Mouse (Mus musculus) embryonic facial prominence, embryonic 13.5 days (tissue): Measurements from ENCODE around the gene Heg1. TPM values are rescaled to one million over a fixed set of nuclear protein-coding genes. Genes with fewer than 3 reads are reported as not detected.

Source experiments
- ATAC-seq: fragments of 200-750 bp; cut with Nextera tagmentation; 2 replicates; pipeline ENCODE4 v1.8.0; 2017; ENCODE audit warnings: low read depth; ENCODE audit not compliant: insufficient number of reproducible peaks, insufficient read depth, low FRiP score, low TSS enrichment
- H3K27ac ChIP-seq: fragments of 300-500 bp; sonication (generic); 2 replicates; pipeline ENCODE4 v1.5.1; 2015; ENCODE audit warnings: moderate library complexity, mild to moderate bottlenecking, inconsistent platforms
- H3K27me3 ChIP-seq: fragments of 300-500 bp; sonication (generic); 2 replicates; pipeline ENCODE4 v1.6.1; 2015; ENCODE audit warnings: mild to moderate bottlenecking, inconsistent platforms
- H3K36me3 ChIP-seq: fragments of 300-500 bp; sonication (generic); 2 replicates; pipeline ENCODE4 v1.6.1; 2015; ENCODE audit warnings: mild to moderate bottlenecking, inconsistent platforms
- H3K4me1 ChIP-seq: fragments of 300-500 bp; sonication (generic); 2 replicates; pipeline ENCODE4 v1.6.1; 2015; ENCODE audit warnings: inconsistent platforms
- H3K4me2 ChIP-seq: fragments of 300-500 bp; sonication (generic); 2 replicates; pipeline ENCODE4 v1.6.1; 2015; ENCODE audit warnings: moderate library complexity, mild to moderate bottlenecking, inconsistent platforms
- H3K4me3 ChIP-seq: fragments of 300-500 bp; sonication (generic); 2 replicates; pipeline ENCODE4 v1.5.1; 2015; ENCODE audit warnings: mild to moderate bottlenecking, inconsistent platforms
- H3K9ac ChIP-seq: fragments of 300-500 bp; sonication (generic); 2 replicates; pipeline ENCODE4 v1.6.1; 2015; ENCODE audit warnings: mild to moderate bottlenecking, inconsistent platforms
- H3K9me3 ChIP-seq: fragments of 300-500 bp; sonication (generic); 2 replicates; pipeline ENCODE4 v1.6.1; 2016; ENCODE audit warnings: inconsistent platforms
- WGBS: fragments of 180-500 bp; shearing (Covaris S2); methylation state at CpG from one replicate; pipeline ENCODE4 v1.1.7; 2015; ENCODE audit warnings: mixed read lengths; 5-methylcytosine and 5-hydroxymethylcytosine counted together
- polyA plus RNA-seq: library from polyadenylated mRNA; unstranded; fragments of >200 nt; fragmentation: Nextera tagmentation; extraction: Ambion mirVana; gene quantifications from 2 replicates; pipeline ENCODE4 v1.2.1, GENCODE M21; 2015

The Heg1 gene
- polyA plus RNA-seq, 1 experiment from 2014 or later, result 12.6 TPM

GRCm38 (mm10) chr16:33677901-33678300 is 6.3 kb upstream of the Heg1 start:
- peaks cover 19% of the 10 kb centered on the region for H3K4me1 ChIP-seq
- no peak overlapping the region for H3K4me3 ChIP-seq
- no peak overlapping the region for H3K27ac ChIP-seq
- H3K27me3 ChIP-seq, result no peaks in the 10 kb centered on the region
- H3K36me3 ChIP-seq, result no peaks in the 10 kb centered on the region
- H3K4me2 ChIP-seq, result no peak overlapping the region
- ATAC-seq, result no peak
- H3K9ac ChIP-seq, result no peak overlapping the region
- WGBS, result 90% methylated on average over 5 of the region's 5 CpGs
- H3K9me3 ChIP-seq, result no peaks in the 10 kb centered on the region

GRCm38 (mm10) chr16:33680271-33680670 is 3.9 kb upstream of the Heg1 start:
- Histone ChIP-seq H3K4me1 (peaks cover 26% of the 10 kb centered on the region), H3K36me3 (no peaks in the 10 kb centered on the region), H3K9me3 (no peaks in the 10 kb centered on the region), H3K9ac (no peak overlapping the region), H3K27me3 (no peaks in the 10 kb centered on the region), H3K27ac (no peak overlapping the region), H3K4me2 (no peak overlapping the region), H3K4me3 (no peak overlapping the region)
- WGBS, result 85% methylated on average over 7 of the region's 7 CpGs
- no peak for ATAC-seq

- H3K27me3 ChIP-seq, result no peaks in the 10 kb centered on the region
These were observed 3.4 kb upstream of the Heg1 start for GRCm38 (mm10) chr16:33680816-33681215.

GRCm38 (mm10) chr16:33681661-33682060 is 2.5 kb upstream of the Heg1 start:
- no peak overlapping the region for H3K27ac ChIP-seq
- no peak overlapping the region for H3K4me2 ChIP-seq
- peaks cover 36% of the 10 kb centered on the region for H3K4me1 ChIP-seq
- no peak for ATAC-seq
- H3K9ac ChIP-seq, result no peak overlapping the region
- H3K36me3 ChIP-seq, result no peaks in the 10 kb centered on the region
- no peak overlapping the region for H3K4me3 ChIP-seq
- H3K9me3 ChIP-seq, result no peaks in the 10 kb centered on the region
- no peaks in the 10 kb centered on the region for H3K27me3 ChIP-seq

More at GRCm38 (mm10) chr16:33680816-33681215, 3.4 kb upstream of the Heg1 start:
- no peak overlapping the region for H3K4me3 ChIP-seq
- no peaks in the 10 kb centered on the region for H3K36me3 ChIP-seq
- peaks cover 31% of the 10 kb centered on the region for H3K4me1 ChIP-seq
- no peak for ATAC-seq
- no peaks in the 10 kb centered on the region for H3K9me3 ChIP-seq
- H3K9ac ChIP-seq, result no peak overlapping the region
- H3K4me2 ChIP-seq, result no peak overlapping the region
- WGBS, result 47% methylated on average over 10 of the region's 10 CpGs
- no peak overlapping the region for H3K27ac ChIP-seq

- Histone ChIP-seq H3K4me3 (no peak overlapping the region), H3K4me1 (peaks cover 44% of the 10 kb centered on the region), H3K36me3 (no peaks in the 10 kb centered on the region), H3K27me3 (no peaks in the 10 kb centered on the region), H3K9ac (no peak overlapping the region), H3K27ac (no peak overlapping the region), H3K9me3 (no peaks in the 10 kb centered on the region), H3K4me2 (no peak overlapping the region)
- ATAC-seq, result no peak
- WGBS, result 68% methylated on average over 3 of the region's 3 CpGs
These were observed 1.5 kb upstream of the Heg1 start for GRCm38 (mm10) chr16:33682651-33683050.

- Histone ChIP-seq H3K9ac (peak overlapping the region; percentile 94), H3K4me1 (peaks cover 51% of the 10 kb centered on the region), H3K27me3 (no peaks in the 10 kb centered on the region), H3K4me3 (peak overlapping the region; percentile 88), H3K27ac (peak overlapping the region; percentile 69), H3K36me3 (no peaks in the 10 kb centered on the region), H3K9me3 (no peaks in the 10 kb centered on the region), H3K4me2 (peak overlapping the region; percentile 93)
- ATAC-seq, result no peak
- WGBS, result 66% methylated on average over 13 of the region's 13 CpGs
These were observed 686 bp upstream of the Heg1 start for GRCm38 (mm10) chr16:33683206-33684161.

- WGBS, result under 1% methylated on average over 46 of the region's 46 CpGs
These were observed 832 bp downstream of the Heg1 start for GRCm38 (mm10) chr16:33684703-33685701.

GRCm38 (mm10) chr16:33686056-33686455 is 1.9 kb downstream of the Heg1 start:
- Histone ChIP-seq H3K4me2 (peak overlapping the region; percentile 93), H3K27me3 (no peaks in the 10 kb centered on the region), H3K9me3 (no peaks in the 10 kb centered on the region), H3K4me3 (peak overlapping the region; percentile 88; the same call in 1 of the 2 replicates), H3K4me1 (peaks cover 43% of the 10 kb centered on the region), H3K36me3 (no peaks in the 10 kb centered on the region), H3K9ac (peak overlapping the region; percentile 94), H3K27ac (no peak overlapping the region)
- 80% methylated on average over 1 of the region's 1 CpGs for WGBS
- ATAC-seq, result no peak

More at GRCm38 (mm10) chr16:33684703-33685701, 832 bp downstream of the Heg1 start:
- ATAC-seq, result peak; percentile 70
- no peaks in the 10 kb centered on the region for H3K9me3 ChIP-seq
- peak overlapping the region; percentile 94 for H3K9ac ChIP-seq
- no peaks in the 10 kb centered on the region for H3K27me3 ChIP-seq
- H3K4me2 ChIP-seq, result peak overlapping the region; percentile 93
- H3K4me3 ChIP-seq, result peak overlapping the region; percentile 88
- H3K36me3 ChIP-seq, result no peaks in the 10 kb centered on the region
- peaks cover 51% of the 10 kb centered on the region for H3K4me1 ChIP-seq
- peak overlapping the region; percentile 69 for H3K27ac ChIP-seq

- no peaks in the 10 kb centered on the region for H3K9me3 ChIP-seq
- peaks cover 41% of the 10 kb centered on the region for H3K4me1 ChIP-seq
- no peak overlapping the region for H3K4me3 ChIP-seq
- WGBS, result 63% methylated on average over 3 of the region's 3 CpGs
- H3K36me3 ChIP-seq, result no peaks in the 10 kb centered on the region
- no peak overlapping the region for H3K4me2 ChIP-seq
- H3K27me3 ChIP-seq, result no peaks in the 10 kb centered on the region
- H3K27ac ChIP-seq, result no peak overlapping the region
- ATAC-seq, result no peak
- no peak overlapping the region for H3K9ac ChIP-seq
These were observed 3.6 kb downstream of the Heg1 start for GRCm38 (mm10) chr16:33687724-33688123.

- no peak overlapping the region for H3K4me2 ChIP-seq
- no peaks in the 10 kb centered on the region for H3K27me3 ChIP-seq
- WGBS, result 86% methylated on average over 6 of the region's 6 CpGs
- ATAC-seq, result no peak
- H3K4me1 ChIP-seq, result peaks cover 29% of the 10 kb centered on the region
- H3K9me3 ChIP-seq, result no peaks in the 10 kb centered on the region
- H3K4me3 ChIP-seq, result no peak overlapping the region
- H3K36me3 ChIP-seq, result no peaks in the 10 kb centered on the region
- no peak overlapping the region for H3K9ac ChIP-seq
- H3K27ac ChIP-seq, result no peak overlapping the region
These were observed 7.0 kb downstream of the Heg1 start for GRCm38 (mm10) chr16:33690975-33691747.

GRCm38 (mm10) chr16:33693553-33693952 is 9.4 kb downstream of the Heg1 start:
- 91% methylated on average over 1 of the region's 1 CpGs for WGBS
- H3K9me3 ChIP-seq, result no peaks in the 10 kb centered on the region
- H3K4me2 ChIP-seq, result no peak overlapping the region
- no peak overlapping the region for H3K4me3 ChIP-seq
- H3K9ac ChIP-seq, result no peak overlapping the region
- H3K27ac ChIP-seq, result no peak overlapping the region
- no peaks in the 10 kb centered on the region for H3K27me3 ChIP-seq
- ATAC-seq, result no peak
- no peaks in the 10 kb centered on the region for H3K36me3 ChIP-seq
- peaks cover 31% of the 10 kb centered on the region for H3K4me1 ChIP-seq
